Mouse (Mus musculus) embryo, embryonic 9.5 days (tissue): ENCODE data around the gene Gin1.
A peak's percentile ranks its signal among the peaks of the same experiment; 100 is the strongest.

ENCODE experiments used
- DNase-seq: peaks from one replicate; pipeline ENCODE4 v3.0.0-alpha.2; 2017; ENCODE audit errors: extremely low spot score

Gin1 gene

DNA sequence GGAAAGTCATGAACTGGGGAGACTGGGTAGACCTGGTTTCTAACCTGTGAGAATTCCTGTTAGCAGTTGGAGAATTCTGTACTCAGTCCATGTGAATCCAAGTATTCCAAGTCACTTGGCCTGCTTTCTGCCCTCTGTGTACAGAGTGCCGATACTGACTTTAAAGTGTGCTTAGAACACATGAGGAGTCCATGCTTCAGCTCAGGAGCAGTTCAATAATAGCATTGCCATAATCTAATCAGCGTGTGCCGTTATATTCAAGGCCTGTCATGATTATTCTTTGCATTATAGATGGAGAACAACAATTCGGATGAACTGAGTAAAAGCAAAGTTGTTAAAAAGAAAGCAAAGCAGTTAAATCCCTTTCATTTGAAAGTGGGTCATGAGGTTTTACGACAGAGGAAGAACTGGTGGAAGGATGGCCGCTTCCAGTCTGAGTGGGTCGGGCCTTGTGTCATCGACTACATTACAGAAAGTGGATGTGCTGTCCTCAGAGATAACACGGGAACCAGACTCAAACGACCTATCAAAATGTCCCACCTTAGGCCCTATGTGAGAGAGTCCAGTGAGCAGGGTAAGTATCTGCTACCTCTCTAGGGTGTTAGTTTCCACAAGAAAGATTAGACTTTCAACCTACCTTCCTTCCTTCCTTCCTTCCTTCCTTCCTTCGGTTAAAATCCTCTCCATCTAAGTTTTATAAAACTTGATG, 15.9 kb downstream of the Gin1 start:
- no peak for DNase-seq

- no peak for DNase-seq
Observed at GRCm38 (mm10) chr1:97787674-97788073, 17.7 kb downstream of the Gin1 start.

DNA sequence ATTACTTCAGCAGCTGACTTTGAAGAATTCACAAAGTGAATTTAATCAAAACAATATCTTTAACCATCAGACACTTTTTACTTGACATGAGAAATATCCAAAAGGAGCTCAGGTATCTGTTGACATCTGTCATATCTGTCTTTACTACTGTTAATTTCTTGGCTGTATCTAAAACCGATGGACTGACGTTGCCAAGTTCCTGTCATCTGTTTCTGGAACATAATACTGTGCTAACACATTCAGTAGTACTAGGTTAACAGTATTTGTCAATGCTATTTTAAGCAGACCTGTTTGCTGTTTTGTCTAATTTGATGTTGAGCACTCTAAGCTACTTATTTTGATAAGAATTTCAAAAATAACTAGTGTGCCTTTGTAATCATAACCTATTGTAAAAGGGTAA, 18.5 kb downstream of the Gin1 start:
- DNase-seq, result no peak

- DNase-seq, result no peak
Observed at GRCm38 (mm10) chr1:97794110-97794509, 24.1 kb downstream of the Gin1 start.

GRCm38 (mm10) chr1:97795936-97796335, 26.0 kb downstream of the Gin1 start:
- no peak for DNase-seq

DNA sequence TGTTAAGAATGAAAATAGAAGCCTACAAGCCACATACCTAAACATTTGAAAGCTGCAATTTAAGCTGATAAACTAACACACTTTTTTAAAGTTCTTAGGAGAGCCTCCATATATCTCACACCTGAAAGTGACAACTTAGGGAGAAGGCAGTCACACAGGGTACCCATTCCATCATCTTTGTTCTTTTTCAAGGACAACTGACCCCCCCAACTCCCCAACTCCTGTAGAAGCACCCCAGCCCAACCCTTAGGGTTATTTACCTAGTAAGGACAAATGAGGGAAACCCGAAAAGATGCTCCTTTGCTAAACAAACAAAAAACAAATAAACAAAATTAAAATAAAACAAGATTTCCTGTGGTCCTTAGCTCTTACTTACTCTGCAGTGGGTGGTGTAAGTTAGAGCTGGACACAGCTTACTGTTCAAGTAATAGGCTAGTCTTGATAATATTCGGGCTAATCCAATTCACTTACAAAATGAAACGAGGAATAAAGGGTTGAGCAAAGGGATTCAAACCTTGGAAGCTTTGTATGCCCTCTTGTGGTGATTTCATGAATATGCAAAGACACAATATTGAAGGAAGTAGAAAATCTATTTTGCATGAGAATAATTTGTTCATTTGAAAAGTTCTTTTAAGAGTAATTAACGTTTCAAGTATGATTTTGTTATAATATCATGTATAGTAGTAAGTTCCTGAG, 32.4 kb downstream of the Gin1 start:
- DNase-seq, result no peak

DNA sequence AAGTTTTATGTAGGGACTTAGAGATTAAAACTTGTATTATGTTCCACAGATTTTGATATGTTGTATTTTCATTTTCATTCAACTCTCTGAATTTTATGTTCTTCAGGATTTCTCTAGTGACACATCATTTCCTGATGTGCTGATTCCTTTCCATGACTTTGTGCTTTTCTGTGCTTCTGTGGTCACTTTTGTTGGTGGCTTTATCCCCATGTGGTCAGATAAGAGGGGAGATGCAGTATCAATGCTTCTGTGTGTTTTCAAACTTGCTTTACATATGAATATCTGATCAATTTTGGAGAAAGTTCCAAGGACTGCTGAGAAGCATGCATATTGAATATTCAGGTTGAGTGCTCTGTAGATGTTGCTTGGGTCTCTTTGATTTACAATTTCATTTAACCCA, 34.5 kb downstream of the Gin1 start:
- no peak for DNase-seq

DNA sequence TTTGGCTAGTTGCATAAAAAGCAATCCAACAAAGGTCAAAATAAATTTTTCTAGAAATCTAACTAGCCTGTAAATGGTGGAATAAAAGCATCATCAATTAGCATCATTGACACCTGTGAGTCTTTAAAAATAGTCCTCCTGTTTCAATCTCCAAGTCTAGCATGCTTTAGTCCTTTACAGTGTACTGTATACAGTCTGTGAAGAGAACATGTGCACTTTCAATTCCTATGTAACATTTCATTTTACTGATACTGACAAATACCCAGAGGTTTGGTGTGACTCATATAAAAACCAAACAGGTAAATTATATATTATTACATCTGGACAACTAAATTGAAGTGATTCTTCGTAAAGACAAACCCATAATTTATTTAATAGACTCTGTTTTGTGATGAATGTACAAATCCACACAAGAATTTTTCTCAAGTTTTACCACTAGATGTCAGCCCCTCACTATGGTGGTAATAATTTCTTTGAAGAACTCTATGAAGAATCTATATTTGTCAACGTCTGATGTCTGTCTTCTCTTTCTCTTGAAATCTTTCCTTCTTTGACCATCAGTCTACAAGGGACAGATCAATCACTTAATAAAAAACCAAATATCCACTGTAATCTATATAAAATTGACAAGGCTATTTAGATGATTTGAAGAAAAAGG, 39.4 kb downstream of the Gin1 start:
- peak; percentile 7 for DNase-seq

DNA sequence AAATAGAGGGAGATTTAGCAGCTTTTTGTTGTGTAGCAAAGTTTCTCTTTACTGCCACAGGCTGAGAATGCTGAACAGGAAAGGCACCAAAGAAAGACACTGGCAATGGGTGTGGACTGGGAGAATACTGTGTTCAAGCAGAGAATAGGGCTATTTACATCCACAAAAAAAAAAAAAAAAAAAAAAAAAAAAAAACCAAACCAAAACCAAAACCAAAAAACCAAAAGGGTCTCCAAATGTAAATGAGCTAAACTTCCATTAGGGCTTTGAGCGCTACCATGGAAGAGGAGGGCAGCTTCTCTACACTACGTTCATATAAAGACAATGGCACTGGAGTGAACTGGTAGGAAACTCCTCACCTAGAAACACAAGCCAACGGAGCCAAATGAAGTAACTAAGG, 51.3 kb downstream of the Gin1 start:
- no peak for DNase-seq

GRCm38 (mm10) chr1:97822203-97822602, 52.2 kb downstream of the Gin1 start:
- DNase-seq, result no peak

- no peak for DNase-seq
Observed at GRCm38 (mm10) chr1:97822904-97823303, 52.9 kb downstream of the Gin1 start.

DNA sequence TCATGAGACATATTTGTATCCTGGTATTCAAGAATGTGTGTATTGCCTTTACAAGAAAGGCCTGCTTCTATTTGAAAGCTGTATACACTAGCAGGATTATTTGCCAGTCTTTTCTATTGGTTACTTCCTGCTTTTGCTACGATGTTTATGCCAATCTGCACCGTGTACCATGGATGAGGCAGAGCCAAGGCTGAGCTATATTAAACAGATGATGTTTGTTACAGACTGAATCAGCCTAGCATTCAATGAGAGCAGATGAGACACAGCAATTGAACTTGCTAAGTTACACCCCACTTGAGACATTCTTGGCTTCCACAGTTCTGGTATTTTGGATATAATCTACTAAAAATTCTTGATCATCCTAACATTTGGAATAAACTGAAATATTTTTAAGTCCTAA, 57.6 kb downstream of the Gin1 start:
- DNase-seq, result no peak

DNA sequence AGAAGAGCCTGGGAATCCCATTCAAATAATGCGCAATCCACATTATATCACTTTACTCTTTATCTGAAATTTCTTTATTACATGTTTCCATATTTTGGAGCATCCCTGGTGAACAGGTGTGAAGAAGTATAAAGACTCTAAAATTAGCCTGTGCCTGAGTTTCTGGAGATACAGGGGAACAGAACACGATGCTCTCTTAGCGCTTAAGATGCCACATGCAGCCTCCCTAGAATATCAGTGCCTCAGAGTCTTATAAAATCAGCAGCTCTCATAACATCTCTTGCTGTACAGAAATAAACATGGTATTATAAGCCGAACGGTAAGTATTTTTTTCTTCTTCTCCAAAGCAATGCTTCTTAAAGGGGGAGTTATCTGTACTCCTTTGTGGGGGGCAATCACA, 58.1 kb downstream of the Gin1 start:
- DNase-seq, result no peak

- DNase-seq, result no peak
Observed at GRCm38 (mm10) chr1:97833466-97834353, 63.7 kb downstream of the Gin1 start.

DNA sequence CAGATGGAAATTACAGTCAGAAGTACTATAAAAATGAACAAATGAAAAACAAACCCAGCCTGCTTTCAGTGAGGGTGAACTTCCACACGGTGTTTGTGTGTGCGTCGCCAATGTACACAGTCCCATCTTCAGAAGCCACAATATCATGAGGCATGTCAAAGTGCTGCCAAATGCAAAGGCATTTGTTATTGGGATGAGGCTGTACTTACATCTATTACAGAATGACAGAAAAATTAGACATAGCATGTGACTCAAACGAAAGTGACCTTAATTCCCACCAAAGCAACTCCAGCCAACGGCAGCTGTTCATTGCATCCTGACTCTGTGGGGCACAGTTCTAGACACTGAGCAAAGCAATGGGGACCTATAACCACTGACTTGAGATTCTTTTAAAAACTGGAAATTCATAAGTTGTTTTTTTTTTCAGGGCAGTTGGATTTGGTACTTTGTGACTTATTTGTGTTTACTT, 64.4 kb downstream of the Gin1 start:
- no peak for DNase-seq
